Mouse (Mus musculus): ENCODE results near the gene Zfp672. TPM values are rescaled to one million over a fixed set of nuclear protein-coding genes. Genes with fewer than 3 reads are reported as not detected.

The Zfp672 gene
- total and polyA plus RNA-seq, 2 experiments, result 18.6 to 20.7 TPM

- H3K4me3 ChIP-seq (ENCODE audit: insufficient read depth, low read depth, low read length), result no peak overlapping the region
- H3K4me1 ChIP-seq (ENCODE audit: control insufficient read depth, insufficient read depth, low read length), result no peaks in the 10 kb centered on the region; the same call in 1 of the 2 replicates
- TF ChIP-seq POLR2A (IDR thresholded peaks at IDR 0.05; ENCODE audit: extremely low read depth, insufficient read depth, low read length) (no peak), CTCF (IDR thresholded peaks at IDR 0.05; ENCODE audit: low read depth, low read length) (no peak)
- H3K27me3 ChIP-seq (ENCODE audit: control insufficient read depth, insufficient read depth, low read length), result no peaks in the 10 kb centered on the region
- H3K79me2 ChIP-seq (ENCODE audit: control insufficient read depth, insufficient read depth, low read length), result no peaks in the 10 kb centered on the region
- H3K36me3 ChIP-seq (ENCODE audit: control insufficient read depth, insufficient read depth, low read length), result no peaks in the 10 kb centered on the region
- H3K27ac ChIP-seq (replicated peaks; ENCODE audit: insufficient read depth, low read depth, low read length), result no peak overlapping the region
- H3K9ac ChIP-seq (ENCODE audit: low read depth, low read length), result no peak overlapping the region
- DNase-seq (ENCODE audit: extremely low read depth, low read depth, low spot score), result no peak
- WGBS, result 30% methylated on average over 3 of the region's 3 CpGs
Observed at GRCm38 (mm10) chr11:58268285-58268684, 61.9 kb downstream of the Zfp672 start.

Other genes starting within 250 kb of the Zfp672 start
- not detected in 2 replicates for gene Gm12248, start 237.2 kb downstream of the Zfp672 start, total RNA-seq (2014; rRNA removed)
- gene Gm12248, start 237.2 kb downstream of the Zfp672 start, polyA plus RNA-seq (2012; rRNA removed), result 1.7 TPM in 2 replicates
- gene Cnot8, start 226.2 kb downstream of the Zfp672 start, total RNA-seq (2014; rRNA removed), result 48.0 and 49.1 TPM in 2 replicates
- gene Cnot8, start 226.2 kb downstream of the Zfp672 start, polyA plus RNA-seq (2012; rRNA removed), result 40.2 and 49.0 TPM in 2 replicates
- 4.8 and 5.1 TPM in 2 replicates for gene Gemin5, start 161.8 kb downstream of the Zfp672 start, total RNA-seq (2014; rRNA removed)
- gene Gemin5, start 161.8 kb downstream of the Zfp672 start, polyA plus RNA-seq (2012; rRNA removed), result 2.5 and 3.5 TPM in 2 replicates
- 34.5 and 41.1 TPM in 2 replicates for gene Mrpl22, start 158.7 kb downstream of the Zfp672 start, total RNA-seq (2014; rRNA removed)
- gene Mrpl22, start 158.7 kb downstream of the Zfp672 start, polyA plus RNA-seq (2012; rRNA removed), result 57.1 and 63.4 TPM in 2 replicates
- 32.5 and 33.0 TPM in 2 replicates for gene Igtp, start 130.8 kb downstream of the Zfp672 start, total RNA-seq (2014; rRNA removed)
- gene Igtp, start 130.8 kb downstream of the Zfp672 start, polyA plus RNA-seq (2012; rRNA removed), result 46.1 and 52.9 TPM in 2 replicates
- gene Irgm2, start 130.7 kb downstream of the Zfp672 start, total RNA-seq (2014; rRNA removed), result 21.8 and 23.9 TPM in 2 replicates
- gene Irgm2, start 130.7 kb downstream of the Zfp672 start, polyA plus RNA-seq (2012; rRNA removed), result 29.6 and 40.8 TPM in 2 replicates
- 0.07 TPM in 1 of 2 replicates, not detected in the other for gene 4930438A08Rik, start 55.5 kb downstream of the Zfp672 start, total RNA-seq (2014; rRNA removed)
- not detected in 2 replicates for gene 4930438A08Rik, start 55.5 kb downstream of the Zfp672 start, polyA plus RNA-seq (2012; rRNA removed)
- 2.3 and 3.0 TPM in 2 replicates for gene Zfp692, start 23.3 kb downstream of the Zfp672 start, total RNA-seq (2014; rRNA removed)
- gene Zfp692, start 23.3 kb downstream of the Zfp672 start, polyA plus RNA-seq (2012; rRNA removed), result 5.9 and 8.9 TPM in 2 replicates
- gene Sh3bp5l, start 385 bp upstream of the Zfp672 start, total RNA-seq (2014; rRNA removed), result 8.9 and 10.3 TPM in 2 replicates
- gene Sh3bp5l, start 385 bp upstream of the Zfp672 start, polyA plus RNA-seq (2012; rRNA removed), result 15.8 and 19.6 TPM in 2 replicates
- not detected in 2 replicates for gene Lypd8, start 48.7 kb upstream of the Zfp672 start, total RNA-seq (2014; rRNA removed)
- gene Lypd8, start 48.7 kb upstream of the Zfp672 start, polyA plus RNA-seq (2012; rRNA removed), result 2.6 and 4.0 TPM in 2 replicates
- not detected in 2 replicates for gene 1810065E05Rik, start 90.8 kb upstream of the Zfp672 start, total RNA-seq (2014; rRNA removed)
- 0.22 TPM in 1 of 2 replicates, not detected in the other for gene 1810065E05Rik, start 90.8 kb upstream of the Zfp672 start, polyA plus RNA-seq (2012; rRNA removed)
- gene Gm12253, start 102.2 kb upstream of the Zfp672 start, total RNA-seq (2014; rRNA removed), result not detected in 2 replicates
- gene Gm12253, start 102.2 kb upstream of the Zfp672 start, polyA plus RNA-seq (2012; rRNA removed), result not detected in 2 replicates
- not detected in 2 replicates for gene Lypd9, start 122.6 kb upstream of the Zfp672 start, total RNA-seq (2014; rRNA removed)
- gene Lypd9, start 122.6 kb upstream of the Zfp672 start, polyA plus RNA-seq (2012; rRNA removed), result not detected in 2 replicates
- gene Olfr30, start 131.9 kb upstream of the Zfp672 start, total RNA-seq (2014; rRNA removed), result not detected in 2 replicates
- gene Olfr30, start 131.9 kb upstream of the Zfp672 start, polyA plus RNA-seq (2012; rRNA removed), result not detected in 2 replicates
- gene Olfr332, start 162.2 kb upstream of the Zfp672 start, total RNA-seq (2014; rRNA removed), result not detected in 2 replicates
- gene Olfr332, start 162.2 kb upstream of the Zfp672 start, polyA plus RNA-seq (2012; rRNA removed), result not detected in 2 replicates
- not detected in 2 replicates for gene Olfr331, start 172.2 kb upstream of the Zfp672 start, total RNA-seq (2014; rRNA removed)
- not detected in 2 replicates for gene Olfr331, start 172.2 kb upstream of the Zfp672 start, polyA plus RNA-seq (2012; rRNA removed)
- gene Olfr330, start 204.5 kb upstream of the Zfp672 start, total RNA-seq (2014; rRNA removed), result not detected in 2 replicates
- not detected in 2 replicates for gene Olfr330, start 204.5 kb upstream of the Zfp672 start, polyA plus RNA-seq (2012; rRNA removed)
- gene Olfr329-ps, start 216.1 kb upstream of the Zfp672 start, total RNA-seq (2014; rRNA removed), result not detected in 2 replicates
- gene Olfr329-ps, start 216.1 kb upstream of the Zfp672 start, polyA plus RNA-seq (2012; rRNA removed), result not detected in 2 replicates
- 0.07 TPM in 1 of 2 replicates, not detected in the other for gene Olfr328, start 225.3 kb upstream of the Zfp672 start, total RNA-seq (2014; rRNA removed)
- not detected in 2 replicates for gene Olfr328, start 225.3 kb upstream of the Zfp672 start, polyA plus RNA-seq (2012; rRNA removed)
- not detected in 2 replicates for gene Olfr224, start 240.2 kb upstream of the Zfp672 start, total RNA-seq (2014; rRNA removed)
- not detected in 2 replicates for gene Olfr224, start 240.2 kb upstream of the Zfp672 start, polyA plus RNA-seq (2012; rRNA removed)
- gene Olfr325, start 247.4 kb upstream of the Zfp672 start, total RNA-seq (2014; rRNA removed), result not detected in 2 replicates
- not detected in 2 replicates for gene Olfr325, start 247.4 kb upstream of the Zfp672 start, polyA plus RNA-seq (2012; rRNA removed)

Measured in liver, adult 2 months (tissue).